Mouse (Mus musculus): ENCODE measurements at regions not wholly inside any gene's neighbourhood (a gene's known extent, or its start where the extent isn't known, plus 50 kb on each side); places are given as distances from the start of the nearest gene placed in this dataset.

GRCm38 (mm10) chr9:5769927-5770326 is 398.5 kb upstream of the Pdgfd start:
- TF ChIP-seq CHD2 (IDR thresholded peaks at IDR 0.05; ENCODE audit: low read depth, low read length) (no peak), HCFC1 (IDR thresholded peaks at IDR 0.05; ENCODE audit: borderline replicate concordance, insufficient read depth, low read length) (no peak), ZNF384 (IDR thresholded peaks at IDR 0.05; ENCODE audit: low read depth, low read length) (no peak), ZC3H11A (IDR thresholded peaks at IDR 0.05; ENCODE audit: borderline replicate concordance, low read depth, low read length) (no peak), MAFK (IDR thresholded peaks at IDR 0.05; ENCODE audit: insufficient read depth, low read depth, low read length) (no peak)

Measured in ES-E14 (cell line).